Mouse (Mus musculus) adrenal gland (tissue): ENCODE measurements around the gene Mapk3.

Source experiments
- intact Hi-C: fragments of 180-260 bp; cut with DNase I; formaldehyde crosslinking; loops from one replicate; pipeline ENCODE4 v1.15.1; 2025

The Mapk3 gene

DNA sequence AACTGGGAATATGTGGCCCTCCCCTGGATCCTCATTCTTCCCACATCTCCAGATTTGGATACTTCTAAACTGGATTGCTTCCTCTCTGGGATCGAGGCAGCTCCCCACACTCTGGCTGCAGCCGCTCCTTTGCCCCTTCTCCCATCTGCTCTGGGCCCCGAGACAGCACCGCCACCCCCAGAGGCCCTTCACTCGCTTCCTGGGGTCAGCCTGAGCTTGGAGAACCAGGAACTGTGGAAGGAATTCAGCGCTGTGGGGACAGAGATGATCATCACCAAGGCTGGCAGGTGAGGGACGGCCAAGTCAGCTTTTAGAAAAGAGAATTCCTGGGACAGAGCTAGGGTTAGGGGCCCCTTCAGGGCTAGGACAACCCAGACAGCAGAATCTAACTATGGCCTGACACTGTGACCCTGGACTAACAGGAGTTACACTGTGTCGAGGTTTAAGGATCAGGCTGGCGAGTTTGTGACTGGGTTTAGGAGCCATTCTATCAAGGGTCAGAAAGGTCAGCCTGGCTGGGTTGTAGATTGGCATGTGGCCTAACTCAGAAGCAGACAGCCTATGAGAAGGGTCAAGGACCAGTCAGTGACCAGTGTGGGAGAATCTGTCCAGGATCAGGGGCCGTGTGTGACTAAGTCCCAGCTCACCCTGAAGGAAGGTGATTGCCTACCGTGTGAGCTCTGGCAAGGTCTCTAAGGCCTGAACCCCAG lies 22.4 kb downstream of the Mapk3 start:
- intact Hi-C loops: no loop called here

DNA sequence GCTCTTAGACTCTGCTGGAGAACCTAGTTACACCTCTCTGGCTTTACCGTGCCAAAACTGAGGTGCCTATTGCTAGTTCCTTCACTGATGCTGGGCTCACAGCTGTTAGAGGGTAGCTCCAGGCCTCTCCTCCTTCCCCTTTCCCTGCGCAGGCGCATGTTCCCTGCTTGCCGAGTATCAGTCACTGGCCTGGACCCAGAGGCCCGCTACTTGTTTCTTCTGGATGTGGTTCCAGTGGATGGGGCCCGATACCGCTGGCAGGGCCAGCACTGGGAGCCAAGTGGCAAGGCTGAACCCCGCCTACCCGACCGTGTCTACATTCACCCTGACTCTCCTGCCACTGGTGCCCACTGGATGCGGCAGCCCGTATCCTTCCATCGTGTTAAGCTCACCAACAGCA lies 23.3 kb downstream of the Mapk3 start:
- intact Hi-C loops: no loop called here

DNA sequence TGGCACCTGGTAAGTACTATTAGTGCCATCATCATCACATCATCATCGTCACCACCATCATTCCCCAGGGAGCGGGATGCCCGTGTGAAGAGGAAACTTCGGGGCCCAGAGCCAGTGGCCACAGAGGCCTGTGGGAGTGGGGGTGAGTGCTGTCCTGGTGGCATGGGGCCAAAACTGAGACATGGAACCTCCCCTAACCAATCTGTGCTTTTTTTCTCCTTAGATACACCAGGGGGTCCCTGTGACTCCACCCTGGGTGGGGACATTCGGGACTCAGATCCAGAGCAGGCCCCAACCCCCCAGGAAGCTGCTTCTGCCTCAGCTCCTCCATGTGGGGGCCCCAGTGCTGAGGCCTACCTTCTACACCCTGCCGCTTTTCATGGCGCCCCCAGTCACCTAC lies 25.1 kb downstream of the Mapk3 start:
- intact Hi-C loops: no loop called here

DNA sequence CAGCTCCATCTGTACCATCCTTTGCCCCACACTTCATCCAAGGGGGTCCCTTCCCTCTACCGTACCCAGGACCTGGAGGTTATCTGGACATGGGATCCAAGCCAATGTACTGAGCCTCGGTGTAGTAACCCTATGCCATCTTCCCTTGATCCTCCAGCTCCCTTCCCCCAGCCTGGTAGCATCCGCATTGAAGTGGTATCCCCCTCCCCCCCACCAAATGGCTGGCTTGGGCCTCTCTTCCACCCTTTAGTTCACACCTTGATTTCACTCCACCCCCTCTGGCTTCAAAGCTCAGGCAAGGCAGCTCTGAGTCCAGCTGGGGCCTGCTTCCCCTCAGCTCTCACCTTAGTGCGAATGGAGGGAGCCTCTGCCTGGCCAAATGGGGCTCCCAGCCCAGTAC lies 25.7 kb downstream of the Mapk3 start:
- intact Hi-C loops: no loop called here

GRCm38 (mm10) chr7:126786142-126786541 lies 26.7 kb downstream of the Mapk3 start:
- intact Hi-C loops: no loop called here

GRCm38 (mm10) chr7:126789141-126789540 lies 29.7 kb downstream of the Mapk3 start:
- intact Hi-C loops: no loop called here

DNA sequence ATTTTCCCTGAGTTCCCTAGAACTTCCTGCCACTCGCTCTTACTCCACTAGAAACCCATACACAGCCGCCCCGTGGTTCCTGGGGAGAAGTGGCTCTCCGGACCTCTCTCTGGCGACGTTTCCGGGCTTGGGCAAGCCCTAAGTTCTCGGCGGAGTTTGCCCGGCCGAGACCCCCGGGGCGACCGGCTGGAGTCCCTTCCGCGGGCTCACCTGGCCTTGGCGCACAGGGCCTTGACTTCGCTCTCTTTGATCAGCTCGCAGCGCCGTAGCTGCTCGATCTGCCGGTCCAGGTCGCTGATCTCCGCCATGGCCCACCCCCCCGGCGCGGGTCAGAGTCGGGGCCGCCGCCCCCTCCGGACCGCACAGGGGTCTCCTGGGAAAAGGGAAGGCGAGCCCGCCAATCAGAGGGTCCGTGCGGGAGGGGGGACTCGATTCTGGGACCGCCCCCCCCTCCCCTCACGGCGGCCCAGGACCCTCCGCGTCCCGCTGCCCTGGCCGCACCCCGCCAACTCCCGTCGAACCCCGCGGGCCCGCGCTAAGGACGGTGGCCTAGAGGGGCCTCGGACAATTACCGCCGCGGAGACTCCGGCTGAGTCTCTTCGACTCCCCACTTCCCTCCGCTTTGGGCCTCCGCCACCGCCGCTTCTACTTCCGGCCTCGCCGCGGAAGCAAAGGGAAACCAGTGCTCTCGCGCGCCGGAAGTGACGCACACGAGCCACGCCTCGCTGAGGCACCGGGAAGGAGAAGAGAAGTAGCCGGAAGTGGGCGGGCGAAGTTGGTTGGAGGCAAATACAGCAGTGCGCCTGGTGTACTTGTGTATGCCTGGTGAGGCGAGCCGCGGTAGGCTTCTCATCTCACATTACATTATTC lies 32.7 kb downstream of the Mapk3 start, which contains the start of gene Ppp4c:
Gene Ppp4c (minus strand): TSS at position 646 of the 870 bp plus-strand sequence.
- intact Hi-C loops: no loop called here

DNA sequence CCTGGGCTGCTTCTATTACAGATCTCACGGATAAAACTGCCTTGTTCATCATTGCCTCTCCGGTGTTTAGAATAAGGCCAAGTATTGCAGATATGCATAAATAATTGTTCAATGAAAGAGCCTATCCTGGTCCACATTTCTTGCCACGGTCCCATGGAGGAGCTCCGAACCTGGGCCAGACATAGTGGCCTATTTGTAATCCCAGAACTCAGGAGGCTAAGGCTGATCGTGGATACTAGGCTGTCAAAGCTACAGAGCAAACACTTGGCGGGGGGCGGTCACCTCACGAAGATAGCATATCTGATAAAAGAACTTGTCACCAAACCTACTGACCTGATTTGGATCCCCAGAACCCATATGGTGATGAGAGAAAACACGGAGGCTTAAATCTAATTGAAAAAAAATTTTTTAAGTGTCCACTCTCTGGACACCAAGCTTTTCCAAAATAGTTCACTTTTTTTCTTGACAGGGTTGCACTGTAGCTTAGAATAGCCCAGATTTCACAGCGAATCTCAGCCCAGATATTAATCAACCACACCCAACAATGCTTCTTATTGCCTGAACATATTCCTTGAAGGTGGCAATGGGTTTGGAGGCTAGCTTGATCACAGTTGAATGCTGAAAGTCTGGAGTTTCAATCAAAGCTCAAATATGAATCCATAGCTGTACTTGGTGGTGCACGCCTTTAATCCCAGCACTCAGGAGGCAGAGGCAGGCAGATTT lies 33.5 kb downstream of the Mapk3 start:
- intact Hi-C loops: no loop called here

DNA sequence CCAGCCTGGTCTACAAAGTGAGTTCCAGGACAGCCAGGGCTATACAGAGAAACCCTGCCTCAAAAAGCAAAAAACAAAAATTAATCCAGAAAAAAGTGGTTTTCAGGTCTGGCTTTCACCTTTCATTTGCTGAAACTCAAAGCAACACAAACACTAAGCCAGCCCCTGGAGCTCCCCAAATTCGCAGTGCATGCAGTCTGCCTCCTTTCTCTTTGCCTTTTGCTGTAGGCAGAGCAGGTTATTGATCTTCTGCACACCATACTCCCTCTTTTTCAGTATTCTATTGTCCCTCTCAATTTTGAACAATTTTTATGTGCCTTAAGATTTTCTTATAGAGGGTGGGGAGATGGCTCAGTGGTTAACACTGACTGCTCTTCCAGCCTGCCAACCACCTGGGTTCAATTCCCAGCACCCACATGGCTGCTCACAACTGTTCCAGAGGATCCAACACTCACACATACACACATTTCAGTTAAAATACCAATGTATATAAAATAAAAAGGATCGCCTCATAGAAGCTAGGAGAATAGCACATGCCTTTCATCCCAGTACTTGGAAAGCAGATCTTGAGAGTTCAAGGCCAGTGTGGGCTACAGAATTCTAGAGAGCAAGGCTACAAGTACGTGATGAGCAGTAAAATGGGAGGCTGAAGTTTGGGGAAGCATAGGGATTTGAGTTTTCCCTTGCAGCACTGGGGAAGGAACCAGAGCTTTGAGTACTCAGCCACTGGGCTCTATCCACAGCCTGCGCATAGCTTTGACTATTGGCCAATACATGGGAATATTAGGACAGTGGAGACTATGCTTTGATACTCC lies 34.3 kb downstream of the Mapk3 start:
- intact Hi-C loops: no loop called here

GRCm38 (mm10) chr7:126794271-126794605 lies 34.8 kb downstream of the Mapk3 start:
- intact Hi-C loops: no loop called here

GRCm38 (mm10) chr7:126795387-126796317 lies 36.3 kb downstream of the Mapk3 start:
- intact Hi-C loops: loop anchor here (5.0 kb wide), 1 partner anchor 33 kb away; no protein-coding TSS in a partner anchor

DNA sequence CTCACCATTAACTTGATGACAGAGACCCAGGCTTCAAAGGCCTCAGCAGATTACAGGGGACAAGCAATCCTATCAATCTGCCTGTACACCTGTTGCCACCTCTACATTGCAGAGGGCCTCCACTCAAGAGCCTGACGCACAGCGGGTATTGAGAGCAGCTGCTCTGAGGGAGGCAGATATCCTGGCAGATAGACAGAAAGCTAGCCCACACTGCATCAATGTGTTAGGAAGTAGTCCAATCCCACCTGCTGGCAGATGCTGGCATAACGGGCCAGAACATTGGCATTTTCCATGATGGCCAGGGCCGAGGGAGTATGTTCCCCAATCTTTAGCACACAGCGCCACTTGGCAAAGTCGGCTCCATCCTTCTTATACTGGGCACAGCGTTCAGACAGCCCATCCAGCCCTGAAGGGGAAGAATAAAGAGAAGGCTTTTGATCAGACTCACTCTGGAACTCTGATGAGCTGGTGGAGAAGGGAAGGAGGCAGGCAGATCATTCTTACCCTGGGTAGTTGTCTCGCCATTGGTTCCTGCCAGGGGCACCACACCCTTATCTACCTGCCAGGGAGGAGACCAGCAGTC lies 37.0 kb downstream of the Mapk3 start:
- intact Hi-C loops: loop anchor here (5.0 kb wide), 1 partner anchor 34 kb away; no protein-coding TSS in a partner anchor

DNA sequence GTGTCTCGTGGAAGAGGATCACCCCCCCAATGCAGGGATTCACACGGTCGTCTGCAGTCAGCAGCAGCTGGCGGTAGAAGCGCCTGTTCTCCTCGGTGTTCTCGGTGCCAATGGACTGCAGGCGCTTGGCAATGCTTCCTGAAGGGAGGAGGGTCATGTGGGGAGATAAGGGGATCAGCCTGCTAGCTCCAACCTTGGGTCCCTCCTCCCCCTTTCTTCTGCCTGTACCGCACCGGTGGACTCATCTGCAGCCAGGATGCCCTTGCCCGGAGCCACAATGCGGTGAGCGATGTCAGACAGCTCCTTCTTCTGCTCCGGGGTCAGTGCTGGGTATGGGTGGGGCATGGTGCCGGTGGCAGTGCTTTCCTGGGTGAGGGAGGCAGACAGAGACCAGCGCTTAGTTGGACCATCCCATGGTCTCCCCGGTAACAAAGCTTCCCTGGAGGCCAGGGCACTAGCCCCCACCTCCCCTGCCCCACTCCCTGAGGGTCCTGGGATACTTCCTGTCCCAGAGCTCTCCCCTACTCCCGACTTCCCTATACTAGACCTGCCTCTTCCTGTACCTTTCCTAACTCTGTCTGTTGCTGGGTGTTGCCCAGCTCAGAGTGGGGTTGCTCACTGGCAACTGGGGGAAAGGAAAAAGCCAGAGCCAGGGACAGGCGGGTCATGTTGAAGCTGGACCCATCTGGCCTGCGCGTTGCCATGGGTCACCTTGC lies 38.2 kb downstream of the Mapk3 start, which contains the start of gene Fam57b:
Gene Fam57b (plus strand): TSS at position 258 of the 716 bp plus-strand sequence.
- intact Hi-C loops: loop anchor here (5.0 kb wide), 1 partner anchor 35 kb away; no protein-coding TSS in a partner anchor

DNA sequence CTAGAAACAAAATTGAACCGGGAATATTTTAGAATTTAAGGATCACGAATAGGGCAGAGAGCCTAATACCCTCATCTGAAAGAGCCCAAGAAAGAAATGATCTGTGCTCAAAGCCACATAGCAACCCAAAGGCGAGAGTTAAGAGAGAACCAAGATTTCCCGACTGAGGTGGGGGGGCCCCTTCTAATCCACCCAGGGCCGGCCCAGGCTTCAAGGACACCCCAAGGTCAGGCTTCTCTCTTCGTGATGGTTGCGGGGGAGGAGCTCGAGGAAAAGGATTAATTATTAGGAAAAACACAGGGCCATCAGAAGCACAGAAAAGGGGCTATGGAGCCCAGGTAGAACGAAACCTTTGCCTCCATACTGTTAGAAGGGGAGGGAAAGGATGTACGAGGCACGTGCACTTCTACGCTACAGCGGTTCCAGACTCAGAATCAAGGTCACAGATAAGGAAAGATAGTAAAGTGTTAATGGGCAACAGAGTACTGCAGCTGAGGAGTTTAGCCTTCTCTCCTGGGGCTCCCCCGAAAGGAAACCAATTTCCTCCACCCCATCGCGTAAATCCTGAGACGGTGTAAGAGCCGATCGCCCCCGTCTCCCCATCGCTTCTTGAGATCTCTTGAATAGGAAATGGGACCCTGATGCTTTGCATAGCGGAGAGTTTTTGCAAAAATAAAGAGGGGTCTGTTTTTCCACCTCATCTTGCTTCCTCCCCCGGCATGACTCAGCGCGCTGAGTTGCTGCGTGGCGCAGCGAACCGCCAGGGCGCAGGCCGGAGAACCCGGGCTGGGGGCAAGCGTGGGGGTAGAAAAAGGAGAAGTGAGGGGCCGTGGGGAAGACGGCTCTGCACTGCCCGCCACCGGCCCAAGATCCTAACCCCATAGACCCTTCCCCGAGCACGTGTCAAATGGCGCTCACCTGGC lies 39.0 kb downstream of the Mapk3 start:
- intact Hi-C loops: loop anchor here (5.0 kb wide), 1 partner anchor 36 kb away; no protein-coding TSS in a partner anchor

DNA sequence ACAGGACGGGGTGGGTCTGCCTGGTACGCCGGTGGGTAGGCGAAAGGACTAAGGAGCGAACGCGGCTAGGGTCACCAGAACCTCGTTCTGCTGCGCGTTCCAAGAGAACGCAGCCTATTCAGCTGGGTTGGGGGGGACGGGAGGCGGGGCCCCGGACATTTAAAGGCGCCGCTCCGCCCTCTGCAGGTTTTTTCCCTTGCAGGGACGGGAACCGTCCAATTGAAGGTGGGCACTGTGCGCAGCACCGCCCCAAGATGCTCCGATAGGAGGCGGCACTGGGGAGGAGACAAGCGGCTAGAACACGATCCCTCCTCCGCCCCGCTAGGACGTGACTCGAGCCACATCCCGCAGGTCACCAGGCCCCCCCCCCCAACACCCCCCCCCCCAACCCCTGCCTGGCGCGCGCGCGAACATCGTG lies 39.7 kb downstream of the Mapk3 start:
- intact Hi-C loops: loop anchor here (5.0 kb wide), 1 partner anchor 37 kb away; no protein-coding TSS in a partner anchor

- intact Hi-C loops: loop anchor here (5.0 kb wide), 1 partner anchor 37 kb away; no protein-coding TSS in a partner anchor
Observed at GRCm38 (mm10) chr7:126799468-126800268, 40.3 kb downstream of the Mapk3 start.
